Mouse (Mus musculus) hindbrain, postnatal 0 days (tissue): ENCODE measurements around the gene Thnsl2. TPM values are rescaled to one million over a fixed set of nuclear protein-coding genes. Genes with fewer than 3 reads are reported as not detected.

ENCODE experiments used
- ATAC-seq: fragments of 200-750 bp; cut with Nextera tagmentation; 2 replicates; pipeline ENCODE4 v1.8.0; 2017; ENCODE audit warnings: mild to moderate bottlenecking, moderate TSS enrichment, moderate library complexity
- DNase-seq: peaks from one replicate; pipeline ENCODE4 v3.0.0-alpha.2; 2015; ENCODE audit warnings: low spot score
- H3K27ac ChIP-seq: fragments of 300-500 bp; sonication (generic); 2 replicates; pipeline ENCODE4 v1.5.1; 2014; ENCODE audit warnings: mild to moderate bottlenecking
- H3K27me3 ChIP-seq: fragments of 300-500 bp; sonication (generic); 2 replicates; pipeline ENCODE4 v1.6.1; 2014; ENCODE audit warnings: low read length, mixed read lengths; ENCODE audit not compliant: insufficient read depth
- H3K36me3 ChIP-seq: fragments of 300-500 bp; sonication (generic); 2 replicates; pipeline ENCODE4 v1.6.1; 2014; ENCODE audit warnings: low read length, mixed read lengths; ENCODE audit not compliant: insufficient read depth
- H3K4me1 ChIP-seq: fragments of 300-500 bp; sonication (generic); 2 replicates; pipeline ENCODE4 v1.6.1; 2014; ENCODE audit warnings: antibody characterized with exemption, low read length, mixed read lengths; ENCODE audit not compliant: insufficient read depth
- H3K4me2 ChIP-seq: fragments of 300-500 bp; sonication (generic); 2 replicates; pipeline ENCODE4 v1.6.1; 2014; ENCODE audit warnings: low read depth, mild to moderate bottlenecking, low read length, moderate library complexity, mixed read lengths
- H3K4me3 ChIP-seq: fragments of 300-500 bp; sonication (generic); 2 replicates; pipeline ENCODE4 v1.5.1; 2014; ENCODE audit warnings: low read length
- H3K9ac ChIP-seq: fragments of 300-500 bp; sonication (generic); replicated peaks from 2 replicates; pipeline ENCODE4 v1.6.1; 2014; ENCODE audit warnings: mild to moderate bottlenecking, low read length, moderate library complexity, mixed read lengths
- H3K9me3 ChIP-seq: fragments of 300-500 bp; sonication (generic); 2 replicates; pipeline ENCODE4 v1.6.1; 2016; ENCODE audit warnings: low read length, mixed read lengths
- CTCF ChIP-seq: IDR thresholded peaks from 2 replicates; pipeline ENCODE4 v1.5.1; 2016; ENCODE audit warnings: antibody characterized with exemption, control low read depth, low read depth
- WGBS: fragments of 180-500 bp; shearing (Covaris S2); extraction: QIAGEN DNeasy Blood & Tissue Kit; methylation state at CpG from one replicate; pipeline ENCODE4 v1.1.7; 2014; 5-methylcytosine and 5-hydroxymethylcytosine counted together
- polyA plus RNA-seq: library from polyadenylated mRNA; unstranded; fragments of >200 nt; fragmentation: Nextera tagmentation; extraction: Ambion mirVana; gene quantifications from 2 replicates; pipeline ENCODE4 v1.2.1, GENCODE M21; 2015
- total RNA-seq: library from RNA; depleted of rRNA; stranded (reverse); fragments of >200 nt; gene quantifications from 2 replicates; pipeline ENCODE4 v1.2.3, GENCODE M21; 2014

Thnsl2 gene
- total and polyA plus RNA-seq, 2 experiments from 2014 or later = 6.8 to 10.2 TPM

GRCm38 (mm10) chr6:71172812-71173580 lies 28.8 kb upstream of the Thnsl2 start:
- Histone ChIP-seq H3K36me3 (no peaks in the 10 kb centered on the region), H3K4me2 (no peak overlapping the region), H3K9me3 (no peaks in the 10 kb centered on the region), H3K4me1 (no peaks in the 10 kb centered on the region), H3K27ac (no peak overlapping the region), H3K4me3 (no peak overlapping the region), H3K27me3 (no peaks in the 10 kb centered on the region), H3K9ac (no peak overlapping the region)
- ATAC-seq (no peak), DNase-seq (no peak)
- WGBS = 92% methylated on average over 10 of the region's 10 CpGs
- TF ChIP-seq CTCF = no peak

- peak; percentile 79 for TF ChIP-seq CTCF
- Histone ChIP-seq H3K4me1 (no peaks in the 10 kb centered on the region), H3K36me3 (no peaks in the 10 kb centered on the region), H3K27ac (no peak overlapping the region), H3K27me3 (no peaks in the 10 kb centered on the region), H3K9ac (no peak overlapping the region), H3K4me2 (no peak overlapping the region), H3K9me3 (no peaks in the 10 kb centered on the region), H3K4me3 (no peak overlapping the region)
- peak; percentile 68 for ATAC-seq
- DNase-seq = peak; percentile 82
- 40% methylated on average over 6 of the region's 6 CpGs for WGBS
These were observed 22.4 kb upstream of the Thnsl2 start for GRCm38 (mm10) chr6:71166551-71167169.

- WGBS = 43% methylated on average over 6 of the region's 6 CpGs
- DNase-seq (no peak), ATAC-seq (0 out of 2 replicates have a peak, but pooled peaks have one; percentile 53)
- TF ChIP-seq CTCF = no peak
- Histone ChIP-seq H3K9me3 (no peaks in the 10 kb centered on the region), H3K27me3 (no peaks in the 10 kb centered on the region), H3K36me3 (no peaks in the 10 kb centered on the region), H3K9ac (no peak overlapping the region), H3K27ac (no peak overlapping the region), H3K4me2 (no peak overlapping the region), H3K4me3 (no peak overlapping the region), H3K4me1 (no peaks in the 10 kb centered on the region)
These were observed 20.2 kb upstream of the Thnsl2 start for GRCm38 (mm10) chr6:71164394-71164793.

GRCm38 (mm10) chr6:71162269-71162668 lies 18.0 kb upstream of the Thnsl2 start:
- Histone ChIP-seq H3K9me3 (0 out of 2 replicates have a peak, but pooled peaks cover 4% of the 10 kb centered on the region), H3K27me3 (no peaks in the 10 kb centered on the region), H3K9ac (no peak overlapping the region), H3K4me1 (no peaks in the 10 kb centered on the region), H3K36me3 (no peaks in the 10 kb centered on the region), H3K4me3 (no peak overlapping the region), H3K4me2 (no peak overlapping the region), H3K27ac (no peak overlapping the region)
- WGBS = 50% methylated on average over 4 of the region's 4 CpGs
- ATAC-seq (peak; percentile 12; the same call in 1 of the 2 replicates), DNase-seq (no peak)
- TF ChIP-seq CTCF = peak; percentile 16; the same call in 1 of the 2 replicates

- Histone ChIP-seq H3K4me3 (no peak overlapping the region), H3K4me1 (no peaks in the 10 kb centered on the region), H3K36me3 (no peaks in the 10 kb centered on the region), H3K9me3 (0 out of 2 replicates have a peak, but pooled peaks cover 4% of the 10 kb centered on the region), H3K27ac (no peak overlapping the region), H3K27me3 (no peaks in the 10 kb centered on the region), H3K4me2 (no peak overlapping the region), H3K9ac (no peak overlapping the region)
- TF ChIP-seq CTCF = no peak
- no peak for ATAC-seq
- WGBS = 72% methylated on average over 7 of the region's 7 CpGs
- no peak for DNase-seq
These were observed 17.1 kb upstream of the Thnsl2 start for GRCm38 (mm10) chr6:71161290-71161689.

GRCm38 (mm10) chr6:71156674-71157326 lies 12.6 kb upstream of the Thnsl2 start:
- H3K4me1 ChIP-seq = no peaks in the 10 kb centered on the region
- no peak overlapping the region for H3K4me2 ChIP-seq
- no peak overlapping the region for H3K9ac ChIP-seq
- no peak for DNase-seq
- H3K9me3 ChIP-seq = 0 out of 2 replicates have a peak, but pooled peaks cover 4% of the 10 kb centered on the region
- H3K27ac ChIP-seq = no peak overlapping the region
- ATAC-seq = no peak
- 0 out of 2 replicates have a peak, but pooled peaks have one; percentile 30 for TF ChIP-seq CTCF
- WGBS = 70% methylated on average over 5 of the region's 5 CpGs
- no peak overlapping the region for H3K4me3 ChIP-seq
- no peaks in the 10 kb centered on the region for H3K27me3 ChIP-seq
- H3K36me3 ChIP-seq = no peaks in the 10 kb centered on the region
